Mouse (Mus musculus) embryonic facial prominence, embryonic 10.5 days (tissue): Measurements from ENCODE around the gene Rfc3. TPM values are rescaled to one million over a fixed set of nuclear protein-coding genes. Genes with fewer than 3 reads are reported as not detected.
A peak's percentile ranks its signal among the peaks of the same experiment; 100 is the strongest.
"Not testable (repeated sequence)": the region's sequence is repeated elsewhere in the genome, so short reads cannot be mapped to it uniquely, and the experiment has no call there.

ENCODE experiments used
- DNase-seq: peaks from one replicate; pipeline ENCODE4 v3.0.0-alpha.2; 2017; ENCODE audit warnings: low spot score
- H3K27ac ChIP-seq: fragments of 300-500 bp; sonication (generic); replicated peaks from 2 replicates; pipeline ENCODE4 v1.5.1; 2016; ENCODE audit warnings: mild to moderate bottlenecking
- H3K27me3 ChIP-seq: fragments of 300-500 bp; sonication (generic); replicated peaks from 2 replicates; pipeline ENCODE4 v1.6.1; 2016; ENCODE audit warnings: low read depth, mild to moderate bottlenecking; ENCODE audit not compliant: poor library complexity, severe bottlenecking
- H3K36me3 ChIP-seq: fragments of 300-500 bp; sonication (generic); replicated peaks from 2 replicates; pipeline ENCODE4 v1.6.1; 2016; ENCODE audit warnings: mild to moderate bottlenecking, moderate library complexity
- H3K4me1 ChIP-seq: fragments of 300-500 bp; sonication (generic); 2 replicates; pipeline ENCODE4 v1.6.1; 2016
- H3K4me3 ChIP-seq: fragments of 300-500 bp; sonication (generic); 2 replicates; pipeline ENCODE4 v1.5.1; 2016; ENCODE audit warnings: mild to moderate bottlenecking, moderate library complexity
- H3K9me3 ChIP-seq: fragments of 300-500 bp; sonication (generic); 2 replicates; pipeline ENCODE4 v1.6.1; 2016; ENCODE audit warnings: mild to moderate bottlenecking
- WGBS: fragments of 180-500 bp; shearing (Covaris S2); methylation state at CpG from one replicate; pipeline ENCODE4 v1.1.7; 2016; 5-methylcytosine and 5-hydroxymethylcytosine counted together
- polyA plus RNA-seq: library from polyadenylated mRNA; unstranded; fragments of >200 nt; fragmentation: Nextera tagmentation; extraction: Ambion mirVana; gene quantifications from 2 replicates; pipeline ENCODE4 v1.2.1, GENCODE M21; 2016

Gene Rfc3
- 153 and 157 TPM in 2 replicates for polyA plus RNA-seq

GRCm38 (mm10) chr5:151650700-151651410 lies at the start of gene Rfc3:
Rfc3 (minus strand) TSS chr5:151651242.
- Histone ChIP-seq H3K27me3 (no peaks in the 10 kb centered on the region), H3K4me1 (peaks cover 12% of the 10 kb centered on the region), H3K36me3 (peaks cover 40% of the 10 kb centered on the region), H3K9me3 (no peaks in the 10 kb centered on the region), H3K27ac (peak within 1 kb of the TSS; percentile 93), H3K4me3 (peak within 1 kb of the TSS; percentile 81)
- DNase-seq, result peak; percentile 98
- under 1% methylated on average over 42 of the region's 42 CpGs for WGBS

- H3K4me3 ChIP-seq, result not testable (repeated sequence)
Observed at GRCm38 (mm10) chr5:151693636-151694035, 42.6 kb upstream of the Rfc3 start.

GRCm38 (mm10) chr5:151686606-151687525 lies 35.8 kb upstream of the Rfc3 start:
- DNase-seq, result peak; percentile 85
- no peaks in the 10 kb centered on the region for H3K9me3 ChIP-seq
- H3K27ac ChIP-seq, result peak overlapping the region; percentile 48; the same call in 1 of the 2 replicates
- no peaks in the 10 kb centered on the region for H3K4me1 ChIP-seq
- H3K4me3 ChIP-seq, result peak overlapping the region; percentile 41
- H3K27me3 ChIP-seq, result no peaks in the 10 kb centered on the region
- WGBS, result 31% methylated on average over 15 of the region's 15 CpGs
- H3K36me3 ChIP-seq, result no peaks in the 10 kb centered on the region

More at GRCm38 (mm10) chr5:151693636-151694035, 42.6 kb upstream of the Rfc3 start:
- H3K4me1 ChIP-seq, H3K9me3 ChIP-seq, H3K36me3 ChIP-seq, DNase-seq, H3K27ac ChIP-seq, H3K27me3 ChIP-seq: not testable (repeated sequence)
- 92% methylated on average over 13 of the region's 13 CpGs for WGBS

- Histone ChIP-seq H3K4me3 (no peak overlapping the region), H3K9me3 (no peaks in the 10 kb centered on the region), H3K4me1 (no peaks in the 10 kb centered on the region), H3K27ac (no peak overlapping the region), H3K36me3 (no peaks in the 10 kb centered on the region), H3K27me3 (no peaks in the 10 kb centered on the region)
- WGBS, result 92% methylated on average over 4 of the region's 4 CpGs
- no peak for DNase-seq
Observed at GRCm38 (mm10) chr5:151662207-151662606, 11.2 kb upstream of the Rfc3 start.

GRCm38 (mm10) chr5:151651411-151651784 lies 356 bp upstream of the Rfc3 start:
- 66% methylated on average over 3 of the region's 3 CpGs for WGBS

GRCm38 (mm10) chr5:151644845-151645244 lies 6.2 kb downstream of the Rfc3 start:
- no peaks in the 10 kb centered on the region; the same call in 1 of the 2 replicates for H3K9me3 ChIP-seq
- peaks cover 7% of the 10 kb centered on the region for H3K4me1 ChIP-seq
- WGBS, result 95% methylated on average over 7 of the region's 7 CpGs
- no peak overlapping the region for H3K27ac ChIP-seq
- H3K27me3 ChIP-seq, result no peaks in the 10 kb centered on the region
- DNase-seq, result no peak
- peaks cover 100% of the 10 kb centered on the region for H3K36me3 ChIP-seq
- no peak overlapping the region for H3K4me3 ChIP-seq

More at GRCm38 (mm10) chr5:151651411-151651784, 356 bp upstream of the Rfc3 start:
- peaks cover 34% of the 10 kb centered on the region for H3K36me3 ChIP-seq
- H3K4me3 ChIP-seq, result peak overlapping the region; percentile 81
- no peak for DNase-seq
- peaks cover 12% of the 10 kb centered on the region for H3K4me1 ChIP-seq
- no peaks in the 10 kb centered on the region for H3K27me3 ChIP-seq
- peak overlapping the region; percentile 93 for H3K27ac ChIP-seq
- H3K9me3 ChIP-seq, result no peaks in the 10 kb centered on the region

DNA sequence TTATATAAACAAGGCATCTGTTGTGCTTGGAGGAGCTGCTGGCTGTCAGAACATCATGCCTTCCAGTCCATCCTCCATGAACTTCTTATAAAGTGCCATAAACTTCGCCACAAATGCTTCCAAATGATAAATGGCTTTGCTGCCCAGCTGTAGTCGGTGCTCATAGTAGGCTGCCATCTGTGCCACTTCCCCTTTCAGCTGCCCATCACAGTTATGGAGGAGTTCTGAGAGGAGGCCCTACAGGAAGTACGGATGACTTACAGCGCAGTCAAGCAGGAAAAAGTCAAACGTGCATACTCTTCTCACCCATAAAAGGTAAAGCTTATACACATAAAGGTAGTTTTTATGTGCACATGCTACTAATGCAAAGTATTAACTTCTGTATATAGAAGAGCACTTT lies 8.2 kb downstream of the Rfc3 start:
- no peak for DNase-seq
- H3K27ac ChIP-seq, result no peak overlapping the region
- 92% methylated on average over 5 of the region's 5 CpGs for WGBS
- H3K4me1 ChIP-seq, result no peaks in the 10 kb centered on the region
- no peaks in the 10 kb centered on the region; the same call in 1 of the 2 replicates for H3K9me3 ChIP-seq
- no peak overlapping the region for H3K4me3 ChIP-seq
- no peaks in the 10 kb centered on the region for H3K27me3 ChIP-seq
- peaks cover 85% of the 10 kb centered on the region for H3K36me3 ChIP-seq

- H3K9me3 ChIP-seq, result no peaks in the 10 kb centered on the region; the same call in 1 of the 2 replicates
- no peak for DNase-seq
- peaks cover 78% of the 10 kb centered on the region for H3K36me3 ChIP-seq
- no peak overlapping the region for H3K4me3 ChIP-seq
- WGBS, result 95% methylated on average over 1 of the region's 1 CpGs
- H3K4me1 ChIP-seq, result no peaks in the 10 kb centered on the region
- H3K27me3 ChIP-seq, result no peaks in the 10 kb centered on the region
- no peak overlapping the region for H3K27ac ChIP-seq
Observed at GRCm38 (mm10) chr5:151642102-151642501, 8.9 kb downstream of the Rfc3 start.

DNA sequence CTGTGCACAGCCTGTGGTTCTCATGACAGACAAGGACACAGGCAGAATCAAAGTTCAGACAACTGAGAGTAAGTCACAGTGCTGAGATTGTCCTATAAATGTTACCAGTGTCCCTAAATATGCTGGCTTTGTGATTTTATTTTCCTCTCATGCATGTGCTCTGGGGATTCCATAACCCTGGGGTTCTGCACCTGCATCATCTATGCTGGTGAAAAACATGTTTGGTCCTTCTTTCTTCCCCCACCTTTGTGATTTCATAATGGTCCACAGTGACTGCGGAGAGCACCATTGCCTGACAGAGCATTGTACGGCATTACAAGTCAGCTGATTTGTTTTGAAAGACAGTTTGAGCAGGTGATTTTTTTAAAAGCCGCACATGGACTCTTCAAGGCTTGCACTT lies 45.1 kb downstream of the Rfc3 start, which contains the start of gene Vmn2r18:
Gene Vmn2r18, minus strand, starts transcription at position 101 of the 400 bp plus-strand sequence.
- no peak within 1 kb of the TSS for H3K4me3 ChIP-seq
- H3K27me3 ChIP-seq, result no peaks in the 10 kb centered on the region
- H3K4me1 ChIP-seq, result no peaks in the 10 kb centered on the region
- WGBS, result 92% methylated on average over 3 of the region's 3 CpGs
- no peaks in the 10 kb centered on the region for H3K36me3 ChIP-seq
- H3K9me3 ChIP-seq, result no peaks in the 10 kb centered on the region
- H3K27ac ChIP-seq, result no peak within 1 kb of the TSS
- no peak for DNase-seq

- Histone ChIP-seq H3K27ac (no peak overlapping the region), H3K4me1 (no peaks in the 10 kb centered on the region), H3K9me3 (no peaks in the 10 kb centered on the region), H3K27me3 (no peaks in the 10 kb centered on the region), H3K36me3 (no peaks in the 10 kb centered on the region), H3K4me3 (no peak overlapping the region)
- 73% methylated on average over 1 of the region's 1 CpGs for WGBS
- no peak for DNase-seq
Observed at GRCm38 (mm10) chr5:151601696-151602095, 49.3 kb downstream of the Rfc3 start.
